Mouse (Mus musculus): Measurements from ENCODE around the gene Nkx1-1.

Nkx1-1 gene

GRCm38 (mm10) chr5:33433201-33434138 lies at the start of gene Nkx1-1:
Nkx1-1 (minus strand) TSS chr5:33433976.
- DNase-seq (ENCODE audit: low spot score in 2 of 2) = no peak

GRCm38 (mm10) chr5:33481318-33481685 lies 47.5 kb upstream of the Nkx1-1 start:
- no peak for DNase-seq (ENCODE audit: low spot score in 2 of 2)

- DNase-seq (ENCODE audit: low spot score in 2 of 2) = no peak
These were observed 47.0 kb upstream of the Nkx1-1 start for GRCm38 (mm10) chr5:33480582-33481317.

GRCm38 (mm10) chr5:33465464-33465863 lies 31.7 kb upstream of the Nkx1-1 start:
- DNase-seq (ENCODE audit: low spot score in 2 of 2) = no peak

GRCm38 (mm10) chr5:33464390-33464789 lies 30.6 kb upstream of the Nkx1-1 start:
- DNase-seq (ENCODE audit: low spot score in 2 of 2) = no peak

- no peak for DNase-seq (ENCODE audit: low spot score in 2 of 2)
These were observed 25.3 kb upstream of the Nkx1-1 start for GRCm38 (mm10) chr5:33459111-33459510.

GRCm38 (mm10) chr5:33458132-33458622 lies 24.4 kb upstream of the Nkx1-1 start:
- no peak for DNase-seq (ENCODE audit: low spot score in 2 of 2)

GRCm38 (mm10) chr5:33455737-33456136 lies 22.0 kb upstream of the Nkx1-1 start:
- no peak for DNase-seq (ENCODE audit: low spot score in 2 of 2)

- no peak for DNase-seq (ENCODE audit: low spot score in 2 of 2)
These were observed 10.0 kb upstream of the Nkx1-1 start for GRCm38 (mm10) chr5:33443794-33444193.

GRCm38 (mm10) chr5:33442927-33443710 lies 9.3 kb upstream of the Nkx1-1 start:
- DNase-seq (ENCODE audit: low spot score in 2 of 2) = peak in 1 of 2 experiments; percentile 48

- peak; percentile 69 to 79 for DNase-seq (ENCODE audit: low spot score in 2 of 2)
These were observed 4.4 kb upstream of the Nkx1-1 start for GRCm38 (mm10) chr5:33438214-33438613.

- no peak for DNase-seq (ENCODE audit: low spot score in 2 of 2)
These were observed 2.2 kb upstream of the Nkx1-1 start for GRCm38 (mm10) chr5:33435941-33436340.

GRCm38 (mm10) chr5:33435151-33435550 lies 1.4 kb upstream of the Nkx1-1 start:
- DNase-seq (ENCODE audit: low spot score in 2 of 2) = no peak

GRCm38 (mm10) chr5:33434141-33434780 lies 485 bp upstream of the Nkx1-1 start:
- DNase-seq (ENCODE audit: low spot score in 2 of 2) = no peak

GRCm38 (mm10) chr5:33432057-33432935 lies 1.5 kb downstream of the Nkx1-1 start:
- no peak for DNase-seq (ENCODE audit: low spot score in 2 of 2)

GRCm38 (mm10) chr5:33431173-33432005 lies 2.4 kb downstream of the Nkx1-1 start:
- no peak for DNase-seq (ENCODE audit: low spot score in 2 of 2)

- no peak for DNase-seq (ENCODE audit: low spot score in 2 of 2)
These were observed 3.1 kb downstream of the Nkx1-1 start for GRCm38 (mm10) chr5:33430511-33431172.

- DNase-seq (ENCODE audit: low spot score in 2 of 2) = no peak
These were observed 3.7 kb downstream of the Nkx1-1 start for GRCm38 (mm10) chr5:33430106-33430505.

GRCm38 (mm10) chr5:33427461-33427860 lies 6.3 kb downstream of the Nkx1-1 start:
- DNase-seq (ENCODE audit: low spot score in 2 of 2) = no peak
